Mouse (Mus musculus): ENCODE results near the gene Gm2663.
"Not testable (repeated sequence)": the region's sequence is repeated elsewhere in the genome, so short reads cannot be mapped to it uniquely, and the experiment has no call there.

Gene Gm2663

DNA sequence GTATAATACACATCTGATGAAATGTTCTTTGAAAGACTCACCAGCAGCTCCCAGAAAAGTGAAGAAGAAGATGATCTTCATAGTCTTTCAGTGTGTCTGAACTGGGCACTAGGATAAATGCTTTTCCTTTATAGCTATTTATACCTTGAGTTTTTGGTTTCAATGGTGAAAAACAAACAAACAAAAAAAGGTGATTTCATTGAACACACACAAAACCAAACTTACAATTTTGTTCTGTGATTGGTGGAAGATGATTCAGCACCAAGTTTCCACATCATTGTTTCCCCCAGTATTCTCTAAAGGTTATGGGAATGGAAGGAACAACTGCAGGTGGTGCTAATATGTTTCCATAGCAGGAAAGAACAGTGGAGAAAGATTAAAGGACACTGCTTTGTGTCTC lies at the start of gene Gm2663:
Gene Gm2663, minus strand, starts transcription at position 101 of the 400 bp plus-strand sequence.
- not testable (repeated sequence) for H3K27me3 ChIP-seq (ENCODE audit: control insufficient read depth, insufficient read depth, low read length, poor library complexity, severe bottlenecking); DNase-seq (ENCODE audit: low read depth, low spot score); H3K36me3 ChIP-seq (ENCODE audit: control insufficient read depth, insufficient read depth, low read length, poor library complexity, severe bottlenecking)

DNA sequence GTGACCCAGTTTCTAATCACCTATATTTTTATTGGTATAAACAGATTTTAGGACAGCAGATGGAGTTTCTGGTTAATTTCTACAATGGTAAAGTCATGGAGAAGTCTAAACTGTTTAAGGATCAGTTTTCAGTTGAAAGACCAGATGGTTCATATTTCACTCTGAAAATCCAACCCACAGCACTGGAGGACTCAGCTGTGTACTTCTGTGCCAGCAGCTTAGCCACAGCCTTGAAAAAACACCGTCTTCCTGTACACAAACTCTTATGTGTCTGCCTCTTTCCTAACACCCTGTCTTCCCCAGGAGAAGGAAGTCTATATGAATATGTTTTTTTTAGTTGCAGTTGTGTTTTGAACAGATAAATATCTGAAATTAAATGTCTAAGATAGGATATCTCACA lies 49.3 kb upstream of the Gm2663 start:
- H3K36me3 ChIP-seq (ENCODE audit: control insufficient read depth, insufficient read depth, low read length, poor library complexity, severe bottlenecking): no peaks in the 10 kb centered on the region
- H3K27me3 ChIP-seq (ENCODE audit: control insufficient read depth, insufficient read depth, low read length, poor library complexity, severe bottlenecking): no peaks in the 10 kb centered on the region
- no peak for DNase-seq (ENCODE audit: low read depth, low spot score)

DNA sequence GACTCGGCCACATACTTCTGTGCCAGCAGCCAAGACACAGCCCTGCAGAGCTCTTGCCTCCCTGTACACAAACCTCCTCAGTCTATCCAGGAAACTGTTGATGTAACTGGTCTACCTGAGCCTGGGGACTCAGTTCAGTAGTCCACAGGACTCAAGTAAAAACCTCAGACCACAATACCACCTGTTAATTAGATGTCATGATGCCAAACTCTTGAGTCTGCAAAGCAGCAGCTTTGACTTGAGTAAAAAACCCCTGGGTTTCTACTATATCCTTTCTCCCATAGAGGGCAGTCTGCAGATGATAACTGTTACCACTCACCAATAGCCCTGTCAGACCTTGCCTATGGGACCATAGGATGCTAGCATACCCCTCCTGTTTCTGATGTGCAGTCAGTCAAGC lies 48.7 kb upstream of the Gm2663 start:
- Histone ChIP-seq H3K36me3 (ENCODE audit: control insufficient read depth, insufficient read depth, low read length, poor library complexity, severe bottlenecking) (no peaks in the 10 kb centered on the region), H3K27me3 (ENCODE audit: control insufficient read depth, insufficient read depth, low read length, poor library complexity, severe bottlenecking) (no peaks in the 10 kb centered on the region)
- no peak for DNase-seq (ENCODE audit: low read depth, low spot score)

DNA sequence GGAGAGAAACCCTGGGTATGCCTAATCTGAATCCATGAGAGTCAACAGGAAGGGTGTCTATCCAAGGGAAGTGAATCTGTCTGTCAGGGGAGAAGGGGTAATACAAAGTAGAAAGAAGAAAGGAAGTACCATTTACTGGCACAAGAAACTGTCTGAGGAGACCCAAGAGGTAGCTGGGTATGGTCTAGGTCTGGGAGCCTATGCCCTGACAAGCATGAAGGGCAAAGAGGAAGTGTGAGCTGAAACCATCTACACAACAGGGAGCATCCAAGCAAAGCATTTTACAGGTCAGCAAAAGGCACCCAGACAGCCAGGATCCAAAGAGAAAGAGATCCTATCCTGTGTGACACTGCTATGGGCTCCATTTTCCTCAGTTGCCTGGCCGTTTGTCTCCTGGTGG lies 47.9 kb upstream of the Gm2663 start:
- H3K27me3 ChIP-seq (ENCODE audit: control insufficient read depth, insufficient read depth, low read length, poor library complexity, severe bottlenecking): no peaks in the 10 kb centered on the region
- no peaks in the 10 kb centered on the region for H3K36me3 ChIP-seq (ENCODE audit: control insufficient read depth, insufficient read depth, low read length, poor library complexity, severe bottlenecking)
- peak; percentile 46 for DNase-seq (ENCODE audit: low read depth, low spot score)

DNA sequence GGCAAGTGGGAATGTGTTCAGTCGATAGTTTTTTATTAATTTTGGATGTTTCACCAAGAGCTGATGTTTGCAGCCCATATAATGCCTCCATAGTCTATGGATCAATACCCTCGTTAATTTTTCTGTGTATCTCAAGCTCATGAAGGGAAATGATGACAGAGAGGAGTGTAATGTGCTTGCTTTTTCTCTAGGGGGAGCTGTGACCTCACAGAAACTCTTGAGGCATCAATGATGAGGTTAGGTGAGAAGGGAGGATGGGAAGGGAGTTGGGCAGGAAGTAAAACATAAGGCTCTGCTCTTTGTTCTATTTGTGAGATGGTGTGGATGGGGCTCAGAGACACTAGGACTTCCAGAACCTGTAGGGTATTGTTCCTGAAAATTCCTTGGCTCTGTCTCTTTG lies 47.3 kb upstream of the Gm2663 start:
- no peaks in the 10 kb centered on the region for H3K27me3 ChIP-seq (ENCODE audit: control insufficient read depth, insufficient read depth, low read length, poor library complexity, severe bottlenecking)
- no peaks in the 10 kb centered on the region for H3K36me3 ChIP-seq (ENCODE audit: control insufficient read depth, insufficient read depth, low read length, poor library complexity, severe bottlenecking)
- peak; percentile 38 for DNase-seq (ENCODE audit: low read depth, low spot score)

DNA sequence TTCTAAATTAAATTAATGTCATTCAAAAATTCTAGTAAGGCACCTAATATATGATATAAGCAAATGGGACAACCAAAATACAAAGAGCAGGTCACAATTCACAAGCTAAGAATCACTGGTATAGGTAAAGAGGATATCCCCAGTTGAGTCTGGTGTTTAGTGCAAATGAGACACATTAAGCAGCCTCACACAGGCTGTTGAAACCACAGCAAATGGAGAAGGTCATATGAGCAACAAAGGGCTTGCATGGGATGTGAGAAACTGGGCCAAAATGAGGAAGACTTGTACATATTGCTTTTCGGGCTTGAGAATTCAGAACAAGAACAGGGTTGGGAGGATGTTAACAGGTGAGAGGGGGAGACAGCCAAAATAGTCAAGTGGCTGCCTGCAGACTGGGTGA lies 45.5 kb upstream of the Gm2663 start:
- no peaks in the 10 kb centered on the region for H3K27me3 ChIP-seq (ENCODE audit: control insufficient read depth, insufficient read depth, low read length, poor library complexity, severe bottlenecking)
- no peaks in the 10 kb centered on the region for H3K36me3 ChIP-seq (ENCODE audit: control insufficient read depth, insufficient read depth, low read length, poor library complexity, severe bottlenecking)
- DNase-seq (ENCODE audit: low read depth, low spot score): no peak

DNA sequence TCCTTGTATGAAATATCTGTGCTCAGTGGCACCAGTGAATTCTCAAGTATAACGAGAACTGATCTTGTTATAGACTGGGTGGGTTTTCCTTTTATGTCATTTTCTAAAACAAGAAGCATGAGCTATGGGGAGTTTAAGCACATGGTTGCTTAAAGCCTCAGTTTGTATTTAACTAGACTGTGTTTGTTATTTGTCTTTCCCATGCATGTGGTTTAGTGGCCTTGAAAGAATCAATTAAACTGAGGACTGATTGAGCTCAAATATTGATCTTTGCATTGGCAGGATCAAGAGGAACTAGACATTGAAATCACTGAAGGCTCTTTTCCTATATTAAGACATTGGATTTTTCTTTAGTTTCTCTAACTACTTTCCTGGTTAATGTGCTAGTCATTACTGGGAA lies 45.0 kb upstream of the Gm2663 start:
- no peak for DNase-seq (ENCODE audit: low read depth, low spot score)
- no peaks in the 10 kb centered on the region for H3K27me3 ChIP-seq (ENCODE audit: control insufficient read depth, insufficient read depth, low read length, poor library complexity, severe bottlenecking)

DNA sequence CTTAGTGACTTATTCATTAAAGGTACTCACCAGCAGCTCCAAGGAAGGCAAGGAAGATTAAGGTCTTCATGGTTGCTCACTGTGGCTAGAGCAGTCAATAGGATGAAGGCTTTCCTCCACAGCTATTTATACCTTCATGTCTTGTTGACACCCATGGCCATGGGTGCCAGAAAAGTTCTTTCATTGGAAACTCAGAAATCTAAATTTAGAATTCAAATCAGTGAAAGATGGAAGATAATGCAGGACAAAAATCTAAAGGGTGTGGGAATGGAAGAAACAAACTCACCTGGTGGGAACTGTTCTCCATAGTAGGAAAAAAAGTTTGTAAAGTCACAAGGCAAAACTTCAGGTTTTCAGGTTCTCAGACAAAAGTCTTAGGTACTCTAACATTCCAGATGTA lies 36.1 kb upstream of the Gm2663 start, which contains the start of gene 2210010C04Rik:
Gene 2210010C04Rik, minus strand, starts transcription at position 101 of the 400 bp plus-strand sequence.
- Histone ChIP-seq H3K36me3 (ENCODE audit: control insufficient read depth, insufficient read depth, low read length, poor library complexity, severe bottlenecking) (no peaks in the 10 kb centered on the region), H3K27me3 (ENCODE audit: control insufficient read depth, insufficient read depth, low read length, poor library complexity, severe bottlenecking) (no peaks in the 10 kb centered on the region)

More for the DNA sequence above, 45.0 kb upstream of the Gm2663 start:
- H3K36me3 ChIP-seq (ENCODE audit: control insufficient read depth, insufficient read depth, low read length, poor library complexity, severe bottlenecking): no peaks in the 10 kb centered on the region

DNA sequence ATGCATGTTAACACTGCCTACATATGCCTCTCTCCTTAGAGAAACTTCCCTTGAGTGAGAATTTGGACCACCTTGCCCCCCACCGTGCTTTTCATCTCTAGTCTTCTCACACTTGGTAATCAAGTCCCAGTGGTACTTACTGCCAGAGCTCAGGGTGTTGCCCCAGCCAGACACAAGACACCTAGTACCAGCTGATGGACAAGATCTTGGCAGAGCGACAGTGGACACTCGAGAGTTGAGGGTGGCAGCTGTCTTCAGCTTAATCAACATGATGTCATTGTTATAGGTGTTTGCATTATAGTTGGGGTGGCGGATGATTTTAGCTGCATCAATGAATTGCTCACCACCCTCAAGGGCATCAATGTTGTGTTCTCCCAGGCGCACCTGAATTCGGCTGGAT lies 33.5 kb upstream of the Gm2663 start:
- no peaks in the 10 kb centered on the region for H3K27me3 ChIP-seq (ENCODE audit: control insufficient read depth, insufficient read depth, low read length, poor library complexity, severe bottlenecking)
- no peak for DNase-seq (ENCODE audit: low read depth, low spot score)
- H3K36me3 ChIP-seq (ENCODE audit: control insufficient read depth, insufficient read depth, low read length, poor library complexity, severe bottlenecking): no peaks in the 10 kb centered on the region

More for the DNA sequence above, 36.1 kb upstream of the Gm2663 start, which contains the start of gene 2210010C04Rik:
- no peak for DNase-seq (ENCODE audit: low read depth, low spot score)

DNA sequence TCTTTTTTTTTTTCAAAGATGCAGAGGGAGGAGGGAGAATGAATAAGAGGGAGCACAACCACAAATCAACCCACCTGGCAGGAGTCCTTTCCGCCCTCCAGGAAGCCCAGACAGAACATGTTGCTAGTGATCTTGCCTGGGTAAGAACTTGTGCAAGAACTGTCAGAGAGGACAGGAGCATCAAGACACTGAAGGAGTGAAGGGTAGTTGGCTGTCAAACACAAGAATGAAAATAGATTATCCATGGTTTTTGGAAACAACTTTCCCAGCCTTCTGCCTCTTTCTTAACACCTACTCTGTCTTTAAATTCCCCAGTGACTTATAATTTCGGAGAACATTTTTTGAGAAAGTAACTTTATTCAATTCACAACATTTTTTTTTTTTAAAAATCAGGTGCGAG lies 33.0 kb upstream of the Gm2663 start:
- Histone ChIP-seq H3K36me3 (ENCODE audit: control insufficient read depth, insufficient read depth, low read length, poor library complexity, severe bottlenecking) (no peaks in the 10 kb centered on the region), H3K27me3 (ENCODE audit: control insufficient read depth, insufficient read depth, low read length, poor library complexity, severe bottlenecking) (no peaks in the 10 kb centered on the region)
- DNase-seq (ENCODE audit: low read depth, low spot score): no peak

DNA sequence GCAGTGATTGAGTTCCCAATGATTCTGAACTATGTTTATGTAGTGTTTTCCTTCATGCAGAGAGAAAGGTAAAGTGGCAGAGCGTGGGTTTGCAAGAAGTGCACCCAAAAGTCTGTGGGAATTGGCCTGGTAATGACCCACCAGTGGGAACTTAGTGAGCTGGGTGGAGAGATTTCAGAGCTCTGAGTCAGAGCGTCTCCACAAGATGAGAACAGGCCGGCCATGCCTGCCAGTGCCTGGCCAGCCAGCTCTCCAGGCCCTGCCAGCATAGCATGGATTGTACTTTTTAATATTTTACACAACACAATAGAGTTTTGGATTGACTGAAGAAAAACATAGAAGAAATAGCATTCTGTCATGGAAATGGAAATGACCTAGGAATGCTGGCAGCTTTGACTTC lies 31.5 kb upstream of the Gm2663 start:
- no peaks in the 10 kb centered on the region for H3K27me3 ChIP-seq (ENCODE audit: control insufficient read depth, insufficient read depth, low read length, poor library complexity, severe bottlenecking)
- no peaks in the 10 kb centered on the region for H3K36me3 ChIP-seq (ENCODE audit: control insufficient read depth, insufficient read depth, low read length, poor library complexity, severe bottlenecking)
- DNase-seq (ENCODE audit: low read depth, low spot score): no peak

DNA sequence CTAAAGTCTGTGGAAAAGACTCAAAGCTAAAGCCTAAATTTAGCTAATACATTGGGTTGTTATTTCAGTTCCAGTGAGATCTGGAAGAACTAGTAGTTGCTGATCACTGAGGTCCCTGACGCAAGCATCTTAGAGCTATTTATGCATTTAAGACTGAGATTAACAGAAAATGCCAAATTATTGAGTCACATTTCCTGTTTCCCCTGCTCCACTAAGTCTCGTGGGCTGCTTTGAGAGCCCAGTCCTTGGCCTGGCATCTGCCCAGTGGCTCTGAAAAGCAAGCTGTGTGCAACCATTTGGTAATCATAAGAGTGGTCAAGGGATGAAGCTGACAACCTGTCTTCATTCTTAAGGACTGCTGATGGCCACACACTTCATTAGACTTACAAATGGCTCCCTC lies 27.8 kb upstream of the Gm2663 start:
- Histone ChIP-seq H3K36me3 (ENCODE audit: control insufficient read depth, insufficient read depth, low read length, poor library complexity, severe bottlenecking) (no peaks in the 10 kb centered on the region), H3K27me3 (ENCODE audit: control insufficient read depth, insufficient read depth, low read length, poor library complexity, severe bottlenecking) (no peaks in the 10 kb centered on the region)
- DNase-seq (ENCODE audit: low read depth, low spot score): no peak

DNA sequence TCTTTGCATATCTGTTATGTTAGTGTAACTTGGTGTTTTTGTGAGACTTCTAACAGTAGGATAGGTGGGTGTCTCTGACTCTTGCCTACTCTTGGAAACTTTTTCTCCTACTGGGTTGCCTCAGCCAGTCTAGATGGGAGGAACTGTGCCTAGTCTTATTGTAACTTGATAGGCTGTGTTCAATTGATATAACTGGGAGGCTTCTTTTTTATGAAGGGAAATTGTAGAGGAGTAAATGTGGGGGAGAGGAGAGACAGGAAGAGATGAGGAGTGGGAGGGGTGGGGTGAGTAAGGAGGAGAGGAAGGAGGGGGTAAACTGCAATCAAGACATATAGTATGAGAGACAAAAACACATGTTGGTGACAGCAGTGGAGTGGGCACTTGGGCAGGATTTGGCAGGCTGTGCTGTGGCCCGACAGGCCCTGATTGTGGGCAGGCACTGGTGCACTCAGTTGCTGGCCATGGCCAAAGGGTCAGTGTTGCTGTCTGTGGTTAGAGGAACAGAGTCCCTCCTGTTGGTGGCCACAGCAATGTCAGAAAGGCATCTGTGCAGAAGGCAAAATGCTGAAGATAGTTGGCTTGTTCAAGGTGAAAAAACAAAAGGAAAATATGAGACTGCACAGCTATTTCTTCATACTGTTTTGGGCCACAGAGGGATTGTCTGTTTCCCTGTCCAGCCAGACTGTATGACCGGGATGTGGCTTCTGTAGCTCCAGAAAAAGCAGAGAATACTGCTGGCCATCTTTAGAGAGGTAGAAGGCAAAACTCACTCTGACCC lies 26.8 kb upstream of the Gm2663 start:
- no peaks in the 10 kb centered on the region for H3K36me3 ChIP-seq (ENCODE audit: control insufficient read depth, insufficient read depth, low read length, poor library complexity, severe bottlenecking)
- no peaks in the 10 kb centered on the region for H3K27me3 ChIP-seq (ENCODE audit: control insufficient read depth, insufficient read depth, low read length, poor library complexity, severe bottlenecking)
- no peak for DNase-seq (ENCODE audit: low read depth, low spot score)

DNA sequence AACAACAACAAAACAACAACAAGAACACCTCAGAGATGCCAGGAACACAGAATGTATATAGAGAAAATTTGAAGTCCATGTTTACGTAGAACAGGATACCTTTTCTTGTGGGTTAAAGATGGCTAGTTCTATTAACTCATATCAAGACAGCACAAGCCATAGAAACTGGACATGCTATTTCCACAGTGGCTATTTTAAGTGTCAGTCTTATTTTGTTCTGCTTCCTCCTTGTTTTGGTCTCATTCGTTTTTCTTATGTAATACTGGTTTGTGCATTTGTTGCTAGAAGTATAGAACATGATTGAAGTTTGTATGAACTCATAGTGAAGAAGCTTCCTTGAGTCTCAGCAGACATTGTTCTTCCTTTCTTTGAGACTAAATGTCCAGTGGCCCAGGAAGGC lies 19.9 kb upstream of the Gm2663 start:
- H3K36me3 ChIP-seq (ENCODE audit: control insufficient read depth, insufficient read depth, low read length, poor library complexity, severe bottlenecking): no peaks in the 10 kb centered on the region
- H3K27me3 ChIP-seq (ENCODE audit: control insufficient read depth, insufficient read depth, low read length, poor library complexity, severe bottlenecking): no peaks in the 10 kb centered on the region
- no peak for DNase-seq (ENCODE audit: low read depth, low spot score)

DNA sequence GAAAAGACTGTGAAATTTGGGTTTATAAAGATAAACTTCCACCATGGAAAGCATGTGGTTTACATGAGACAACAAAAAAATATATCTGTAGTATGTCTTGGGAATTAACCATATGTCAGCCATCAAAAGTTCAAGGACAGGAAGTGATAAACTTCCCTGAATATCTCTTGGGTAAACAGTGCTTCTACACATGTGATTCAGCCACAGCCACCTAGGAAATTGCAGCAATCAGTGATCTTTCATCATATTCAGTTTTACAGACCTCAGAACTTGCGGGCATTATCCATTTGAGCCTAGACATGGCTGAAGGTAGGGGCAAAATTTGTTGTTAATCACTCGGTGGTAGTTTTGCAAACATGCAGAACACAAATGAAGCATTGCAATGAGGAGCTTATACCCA lies 19.4 kb upstream of the Gm2663 start:
- Histone ChIP-seq H3K36me3 (ENCODE audit: control insufficient read depth, insufficient read depth, low read length, poor library complexity, severe bottlenecking) (no peaks in the 10 kb centered on the region), H3K27me3 (ENCODE audit: control insufficient read depth, insufficient read depth, low read length, poor library complexity, severe bottlenecking) (no peaks in the 10 kb centered on the region)
- DNase-seq (ENCODE audit: low read depth, low spot score): no peak

DNA sequence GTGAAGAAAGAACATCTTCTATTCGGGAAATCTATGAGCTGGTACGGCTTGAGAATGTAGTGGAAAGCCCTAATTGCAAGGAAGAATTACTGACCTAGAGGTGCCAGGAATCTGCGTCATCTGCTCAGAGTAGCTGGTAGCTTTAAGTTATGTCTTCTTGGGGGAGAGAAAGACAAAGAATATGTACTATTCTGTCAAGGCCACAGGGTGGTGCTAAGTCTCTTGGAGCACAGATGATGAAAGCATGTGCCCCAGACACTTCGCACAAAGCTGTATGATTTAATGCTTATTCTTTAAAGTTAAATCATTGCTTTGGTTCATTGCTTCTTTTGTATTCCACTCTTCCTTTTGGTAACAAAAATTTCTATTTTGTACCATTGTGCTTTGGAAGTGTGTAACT lies 15.8 kb upstream of the Gm2663 start:
- H3K36me3 ChIP-seq (ENCODE audit: control insufficient read depth, insufficient read depth, low read length, poor library complexity, severe bottlenecking): no peaks in the 10 kb centered on the region
- no peak for DNase-seq (ENCODE audit: low read depth, low spot score)

More for the DNA sequence above, 15.8 kb upstream of the Gm2663 start:
- no peaks in the 10 kb centered on the region for H3K27me3 ChIP-seq (ENCODE audit: control insufficient read depth, insufficient read depth, low read length, poor library complexity, severe bottlenecking)
